8 mouse cellular contexts compared by ENCODE assay signal in the genomic region with DNA sequence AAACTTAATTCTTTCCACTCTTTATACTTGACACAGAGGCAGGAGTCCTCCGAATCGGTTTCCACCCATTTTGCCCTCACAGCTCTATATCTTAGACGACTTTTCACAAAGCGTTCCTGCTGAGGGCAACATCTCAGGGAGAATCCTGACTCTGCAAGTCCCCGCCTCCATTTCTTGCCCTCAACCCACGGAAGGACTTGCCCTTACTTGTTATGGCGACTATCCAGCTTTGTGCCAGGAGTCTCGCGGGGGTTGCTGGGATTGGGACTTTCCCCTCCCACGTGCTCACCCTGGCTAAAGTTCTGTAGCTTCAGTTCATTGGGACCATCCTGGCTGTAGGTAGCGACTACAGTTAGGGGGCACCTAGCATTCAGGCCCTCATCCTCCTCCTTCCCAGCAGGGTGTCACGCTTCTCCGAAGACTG. TPM values are rescaled to one million over a fixed set of nuclear protein-coding genes. Genes with fewer than 3 reads are reported as not detected.
DNase-seq lines count a peak whose midpoint lies in the region; ATAC-seq lines count a peak whose summit lies in the region.

A gene (minus strand): TSS at position 165 of the 424 bp plus-strand sequence.
A gene (plus strand): TSS at position 269 of the 424 bp plus-strand sequence.

- 0 out of 2 replicates have a peak, but pooled peaks cover 4% of the 10 kb centered on the region for H3K36me3 ChIP-seq in hindbrain, embryonic 12.5 days

- peak; percentile 69 for ATAC-seq in hindbrain, embryonic 12.5 days (ENCODE audit: low FRiP score)

- H3K4me2 ChIP-seq in hindbrain, embryonic 12.5 days (replicated peaks) = peak within 1 kb of the TSS; percentile 92

- DNase-seq in NIH3T3 (ENCODE audit: low read depth) = peak; percentile 96
- DNase-seq in cerebellum, postnatal 10 days = peak; percentile 94 to 95
- DNase-seq in frontal cortex, postnatal 10 days (ENCODE audit: low spot score in 2 of 2) = peak; percentile 87 to 88
- peak; percentile 82 to 95 for DNase-seq in layer of hippocampus, postnatal 14 days (ENCODE audit: low spot score in 2 of 2)
- peak; percentile 90 for DNase-seq in lung, postnatal 14 days
- DNase-seq in retina, adult 2 months (ENCODE audit: low read depth, low spot score) = peak; percentile 75
- peak; percentile 89 to 91 for DNase-seq in thymus, postnatal 36 days

- no peaks in the 10 kb centered on the region for H3K27me3 ChIP-seq in hindbrain, embryonic 12.5 days

- H3K4me1 ChIP-seq in hindbrain, embryonic 12.5 days = peaks cover 35% of the 10 kb centered on the region

- H3K9ac ChIP-seq in hindbrain, embryonic 12.5 days = peak within 1 kb of the TSS; percentile 84

- 0% methylated on average over 13 of the region's 13 CpGs for WGBS in hindbrain, embryonic 12.5 days

- peak within 1 kb of the TSS; percentile 86 for H3K27ac ChIP-seq in hindbrain, embryonic 12.5 days

- H3K4me3 ChIP-seq in hindbrain, embryonic 12.5 days = peak within 1 kb of the TSS; percentile 62

- no peaks in the 10 kb centered on the region for H3K9me3 ChIP-seq in hindbrain, embryonic 12.5 days (replicated peaks)

RNA-seq across cellular contexts. Expression of the first gene that starts in this region (rescaled TPM):
- polyA plus RNA-seq in hindbrain, embryonic 12.5 days (2016; fragmentation: Nextera tagmentation; extraction: Ambion mirVana) = 29.7 and 29.9 TPM in 2 replicates
- 1 to 10 TPM; 8.6 to 9.5 TPM for total RNA-seq in layer of hippocampus, postnatal 14 days (2021)

RNA-seq across cellular contexts. Expression of the second gene that starts in this region (rescaled TPM):
- polyA plus RNA-seq in hindbrain, embryonic 12.5 days (2016; fragmentation: Nextera tagmentation; extraction: Ambion mirVana) = 105 and 109 TPM in 2 replicates
- total RNA-seq in layer of hippocampus, postnatal 14 days (2021) = 10 to 100 TPM; 27.3 to 29.6 TPM

Comparison
In these comparisons a context has a peak if more than half of its experiments do, and no peak if none do; other contexts are left out.
1. Peak in every context shown above with its lines: DNase-seq, ATAC-seq, H3K4me3 ChIP-seq and H3K27ac ChIP-seq.